Mouse (Mus musculus): ENCODE measurements around the gene Dmrt3. TPM values are rescaled to one million over a fixed set of nuclear protein-coding genes. Genes with fewer than 3 reads are reported as not detected.

Gene Dmrt3
- total RNA-seq, 2 experiments from 2014 or later = not detected

- no peak for ATAC-seq (replicated peaks; ENCODE audit: low FRiP score, poor library complexity, severe bottlenecking)
Observed at GRCm38 (mm10) chr19:25613476-25614300, 3.6 kb downstream of the Dmrt3 start.

GRCm38 (mm10) chr19:25615889-25616288 is 5.8 kb downstream of the Dmrt3 start:
- no peak for ATAC-seq (replicated peaks; ENCODE audit: low FRiP score, poor library complexity, severe bottlenecking)

- ATAC-seq (replicated peaks; ENCODE audit: low FRiP score, poor library complexity, severe bottlenecking) = peak; percentile 72
Observed at GRCm38 (mm10) chr19:25622291-25623251, 12.5 kb downstream of the Dmrt3 start.

GRCm38 (mm10) chr19:25628490-25628889 is 18.4 kb downstream of the Dmrt3 start:
- ATAC-seq (replicated peaks; ENCODE audit: low FRiP score, poor library complexity, severe bottlenecking) = peak; percentile 71; the same call in 1 of the 2 replicates

- ATAC-seq (replicated peaks; ENCODE audit: low FRiP score, poor library complexity, severe bottlenecking) = no peak
Observed at GRCm38 (mm10) chr19:25635119-25635518, 25.0 kb downstream of the Dmrt3 start.

GRCm38 (mm10) chr19:25635622-25636244 is 25.6 kb downstream of the Dmrt3 start:
- no peak for ATAC-seq (replicated peaks; ENCODE audit: low FRiP score, poor library complexity, severe bottlenecking)

- ATAC-seq (replicated peaks; ENCODE audit: low FRiP score, poor library complexity, severe bottlenecking) = no peak
Observed at GRCm38 (mm10) chr19:25638766-25639361, 28.8 kb downstream of the Dmrt3 start.

- ATAC-seq (replicated peaks; ENCODE audit: low FRiP score, poor library complexity, severe bottlenecking) = no peak
Observed at GRCm38 (mm10) chr19:25641786-25642185, 31.7 kb downstream of the Dmrt3 start.

- no peak for ATAC-seq (replicated peaks; ENCODE audit: low FRiP score, poor library complexity, severe bottlenecking)
Observed at GRCm38 (mm10) chr19:25647136-25647535, 37.0 kb downstream of the Dmrt3 start.

GRCm38 (mm10) chr19:25648701-25649100 is 38.6 kb downstream of the Dmrt3 start:
- ATAC-seq (replicated peaks; ENCODE audit: low FRiP score, poor library complexity, severe bottlenecking) = no peak

- no peak for ATAC-seq (replicated peaks; ENCODE audit: low FRiP score, poor library complexity, severe bottlenecking)
Observed at GRCm38 (mm10) chr19:25650474-25650873, 40.4 kb downstream of the Dmrt3 start.

- ATAC-seq (replicated peaks; ENCODE audit: low FRiP score, poor library complexity, severe bottlenecking) = no peak
Observed at GRCm38 (mm10) chr19:25652560-25652959, 42.5 kb downstream of the Dmrt3 start.

- no peak for ATAC-seq (replicated peaks; ENCODE audit: low FRiP score, poor library complexity, severe bottlenecking)
Observed at GRCm38 (mm10) chr19:25654034-25654749, 44.1 kb downstream of the Dmrt3 start.

GRCm38 (mm10) chr19:25665486-25666339 is 55.6 kb downstream of the Dmrt3 start:
- no peak for ATAC-seq (replicated peaks; ENCODE audit: low FRiP score, poor library complexity, severe bottlenecking)

GRCm38 (mm10) chr19:25667836-25668235 is 57.7 kb downstream of the Dmrt3 start:
- ATAC-seq (replicated peaks; ENCODE audit: low FRiP score, poor library complexity, severe bottlenecking) = no peak

- ATAC-seq (replicated peaks; ENCODE audit: low FRiP score, poor library complexity, severe bottlenecking) = no peak
Observed at GRCm38 (mm10) chr19:25669593-25670248, 59.6 kb downstream of the Dmrt3 start.

- no peak for ATAC-seq (replicated peaks; ENCODE audit: low FRiP score, poor library complexity, severe bottlenecking)
Observed at GRCm38 (mm10) chr19:25670571-25671285, 60.6 kb downstream of the Dmrt3 start.
